Mouse (Mus musculus): ENCODE data around the gene Arhgdia. TPM values are rescaled to one million over a fixed set of nuclear protein-coding genes. Genes with fewer than 3 reads are reported as not detected.

Arhgdia gene
- polyA plus RNA-seq, 1 experiment from 2014 or later = 644 TPM

DNA sequence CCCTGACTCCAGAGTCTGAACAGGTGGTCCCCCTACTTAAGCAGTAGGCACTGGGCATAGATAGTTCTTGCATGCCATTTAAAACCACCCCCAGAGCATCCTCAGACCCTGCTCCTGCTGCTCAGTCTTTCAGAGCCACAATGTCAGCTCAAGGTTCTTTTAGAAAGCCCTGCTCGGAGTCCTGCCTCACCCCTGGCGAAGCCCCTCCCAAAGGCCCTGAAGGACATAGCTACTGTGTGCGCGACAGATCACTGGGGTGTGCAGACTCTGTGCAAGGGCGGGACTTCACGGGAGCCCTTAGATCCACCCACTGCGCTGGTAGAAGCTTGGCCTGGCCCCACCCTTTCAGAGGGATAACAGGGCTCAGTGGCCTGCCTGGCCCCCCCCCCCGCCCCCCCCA is 27.8 kb upstream of the Arhgdia start:
- Histone ChIP-seq H3K4me1 (peaks cover 29% of the 10 kb centered on the region), H3K4me3 (replicated peaks) (peak overlapping the region; percentile 37; the same call in 1 of the 2 replicates), H3K36me3 (peaks cover 66% of the 10 kb centered on the region), H3K27me3 (no peaks in the 10 kb centered on the region), H3K9ac (no peak overlapping the region; the same call in 1 of the 2 replicates), H3K9me3 (replicated peaks) (no peaks in the 10 kb centered on the region), H3K4me2 (peak overlapping the region; percentile 65), H3K27ac (peak overlapping the region; percentile 33)
- WGBS = 20% methylated on average over 8 of the region's 8 CpGs
- peak; percentile 63 for ATAC-seq (replicated peaks; ENCODE audit: low FRiP score)

DNA sequence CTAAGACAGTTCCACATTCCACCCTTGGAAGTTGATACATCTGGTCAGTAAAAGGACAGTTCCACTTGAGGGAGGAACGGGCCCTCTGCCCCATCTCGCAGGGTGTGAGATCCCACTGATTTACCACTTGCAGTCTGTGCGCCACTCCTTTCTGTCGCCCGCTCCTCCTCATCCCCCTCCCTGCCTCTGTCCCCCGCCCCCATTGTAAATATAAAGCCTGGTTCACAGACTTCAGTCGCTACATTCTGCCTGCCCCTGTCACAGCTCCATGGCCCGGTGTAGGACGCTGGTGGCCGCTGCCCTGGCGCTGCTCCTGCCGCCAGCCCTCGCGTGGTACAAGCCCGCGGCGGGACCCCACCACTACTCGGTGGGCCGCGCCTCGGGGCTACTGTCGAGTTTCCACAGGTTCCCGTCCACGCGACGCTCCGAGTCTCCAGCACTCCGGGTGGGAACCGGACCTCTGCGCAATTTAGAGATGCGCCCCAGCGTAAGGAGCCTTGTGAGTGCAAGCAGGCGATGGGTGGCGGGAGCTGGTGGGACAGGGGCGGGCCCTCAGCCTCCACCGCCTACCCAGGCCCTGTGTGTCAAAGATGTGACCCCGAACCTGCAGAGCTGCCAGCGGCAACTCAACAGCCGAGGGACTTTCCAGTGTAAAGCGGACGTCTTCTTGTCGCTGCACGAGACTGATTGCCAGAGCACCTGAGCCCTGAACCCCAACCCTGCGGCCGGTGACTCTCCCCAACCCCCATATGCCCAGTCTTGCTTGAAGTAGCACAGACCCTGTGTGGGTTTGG is 27.0 kb upstream of the Arhgdia start, which contains the start of gene Npb:
Npb (plus strand) TSS at position 237 of the 794 bp plus-strand sequence.
- 0 out of 2 replicates have a peak, but pooled peaks have one; percentile 17 for ATAC-seq (replicated peaks; ENCODE audit: low FRiP score)
- 4% methylated on average over 45 of the region's 45 CpGs for WGBS

DNA sequence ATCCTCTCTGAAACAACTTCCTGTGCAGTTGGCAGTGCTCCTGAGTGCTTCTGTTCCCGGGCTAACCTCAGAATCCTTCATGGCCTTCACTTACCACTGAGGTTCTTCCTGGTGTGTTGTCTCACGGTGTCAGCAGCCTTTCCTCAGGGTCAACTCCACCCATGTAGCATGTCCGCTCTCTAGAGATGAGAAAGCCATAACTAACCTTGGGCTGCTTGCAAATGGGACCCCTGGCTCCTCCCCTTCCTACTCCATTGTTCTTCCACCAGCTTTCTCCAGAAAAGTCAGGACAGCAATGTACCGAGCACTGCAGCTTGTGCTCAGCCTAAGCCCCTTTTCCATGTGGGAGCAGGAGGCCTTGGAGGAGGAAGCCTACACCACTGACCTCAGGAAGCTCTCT is 25.3 kb upstream of the Arhgdia start:
- H3K4me2 ChIP-seq = no peak overlapping the region
- 66% methylated on average over 4 of the region's 4 CpGs for WGBS
- H3K27ac ChIP-seq = 0 out of 2 replicates have a peak overlapping the region, but pooled peaks have one; percentile 1
- H3K27me3 ChIP-seq = no peaks in the 10 kb centered on the region
- no peak overlapping the region for H3K4me3 ChIP-seq (replicated peaks)
- H3K9me3 ChIP-seq (replicated peaks) = no peaks in the 10 kb centered on the region
- H3K9ac ChIP-seq = 0 out of 2 replicates have a peak overlapping the region, but pooled peaks have one; percentile 7
- peaks cover 67% of the 10 kb centered on the region for H3K36me3 ChIP-seq
- no peak for ATAC-seq (replicated peaks; ENCODE audit: low FRiP score)
- H3K4me1 ChIP-seq = peaks cover 29% of the 10 kb centered on the region

More for the DNA sequence above, 27.0 kb upstream of the Arhgdia start, which contains the start of gene Npb:
- H3K36me3 ChIP-seq = peaks cover 66% of the 10 kb centered on the region
- H3K9ac ChIP-seq = peak within 1 kb of the TSS; percentile 44
- peak within 1 kb of the TSS; percentile 65 for H3K4me2 ChIP-seq
- H3K27me3 ChIP-seq = no peaks in the 10 kb centered on the region
- H3K9me3 ChIP-seq (replicated peaks) = no peaks in the 10 kb centered on the region
- H3K27ac ChIP-seq = peak within 1 kb of the TSS; percentile 33
- peaks cover 29% of the 10 kb centered on the region for H3K4me1 ChIP-seq
- peak within 1 kb of the TSS; percentile 37 for H3K4me3 ChIP-seq (replicated peaks)

DNA sequence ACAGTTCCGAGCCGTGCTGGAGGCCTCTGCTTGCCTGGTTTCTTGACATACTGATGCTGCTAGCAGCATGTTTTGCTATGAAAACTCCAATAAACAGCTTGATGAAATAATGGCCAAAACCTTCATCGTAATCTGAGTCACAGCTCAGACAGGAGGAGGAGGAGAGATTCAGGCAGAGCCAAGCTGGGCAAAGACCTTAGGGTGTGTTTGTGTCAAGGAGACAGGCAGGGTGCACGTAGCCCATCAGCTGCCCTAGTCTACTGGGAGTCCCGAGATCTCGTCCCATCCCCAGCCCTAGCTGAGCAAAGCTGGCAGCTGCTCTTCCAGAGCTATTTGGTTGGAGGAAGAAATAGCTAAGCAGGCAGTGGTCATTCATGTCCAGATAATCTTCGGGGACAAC is 24.2 kb upstream of the Arhgdia start:
- 90% methylated on average over 7 of the region's 7 CpGs for WGBS
- H3K27ac ChIP-seq = no peak overlapping the region
- H3K9ac ChIP-seq = no peak overlapping the region
- ATAC-seq (replicated peaks; ENCODE audit: low FRiP score) = no peak
- peaks cover 29% of the 10 kb centered on the region for H3K4me1 ChIP-seq
- H3K4me2 ChIP-seq = no peak overlapping the region
- no peak overlapping the region for H3K4me3 ChIP-seq (replicated peaks)
- H3K36me3 ChIP-seq = peaks cover 66% of the 10 kb centered on the region
- H3K27me3 ChIP-seq = no peaks in the 10 kb centered on the region
- no peaks in the 10 kb centered on the region for H3K9me3 ChIP-seq (replicated peaks)

DNA sequence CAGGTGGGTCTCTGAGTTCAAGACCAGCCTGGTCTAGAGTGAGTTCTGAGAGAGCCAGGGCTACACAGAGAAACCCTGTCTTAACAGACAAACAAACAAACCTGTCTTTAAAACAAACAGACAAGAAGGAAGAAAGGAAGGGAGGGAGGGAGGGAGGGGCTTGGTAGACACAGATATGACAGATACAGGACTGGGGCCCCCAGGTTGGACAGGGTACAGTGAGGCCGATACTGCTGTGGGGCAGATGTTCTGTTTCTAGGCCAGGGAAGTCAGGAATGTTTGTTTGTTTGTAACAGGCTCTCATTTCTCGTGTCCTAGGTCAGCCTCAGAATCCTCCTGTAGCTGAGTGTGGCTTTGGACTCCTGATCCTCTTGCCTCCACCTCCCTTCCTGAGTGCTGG is 22.1 kb upstream of the Arhgdia start:
- ATAC-seq (replicated peaks; ENCODE audit: low FRiP score) = no peak
- Histone ChIP-seq H3K9ac (no peak overlapping the region), H3K9me3 (replicated peaks) (no peaks in the 10 kb centered on the region), H3K4me2 (no peak overlapping the region), H3K4me3 (replicated peaks) (no peak overlapping the region), H3K27ac (no peak overlapping the region), H3K4me1 (peaks cover 29% of the 10 kb centered on the region), H3K36me3 (peaks cover 68% of the 10 kb centered on the region), H3K27me3 (no peaks in the 10 kb centered on the region)
- 78% methylated on average over 2 of the region's 2 CpGs for WGBS

DNA sequence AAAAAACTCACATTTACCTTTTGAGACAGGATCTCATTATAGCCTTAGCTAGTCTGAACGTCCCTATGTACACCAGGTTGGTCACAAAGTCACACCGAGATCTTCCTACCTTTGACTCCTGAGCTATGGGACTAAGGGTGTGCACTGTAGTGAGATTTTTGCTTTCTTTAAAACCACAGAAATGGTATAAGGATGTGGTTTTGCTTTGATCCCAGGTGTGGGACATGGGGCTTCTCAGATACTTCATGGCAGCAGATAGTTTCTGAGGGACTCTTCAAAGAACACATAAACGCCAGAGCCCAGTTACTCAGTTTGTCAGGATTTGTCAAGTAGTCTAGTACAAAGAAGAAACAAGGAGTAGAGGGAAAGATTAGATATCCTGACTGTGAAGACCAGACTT is 19.3 kb upstream of the Arhgdia start:
- H3K4me3 ChIP-seq (replicated peaks) = no peak overlapping the region
- no peaks in the 10 kb centered on the region for H3K27me3 ChIP-seq
- H3K4me2 ChIP-seq = no peak overlapping the region
- no peak overlapping the region for H3K27ac ChIP-seq
- H3K4me1 ChIP-seq = peaks cover 29% of the 10 kb centered on the region
- H3K36me3 ChIP-seq = peaks cover 72% of the 10 kb centered on the region
- no peaks in the 10 kb centered on the region for H3K9me3 ChIP-seq (replicated peaks)
- no peak overlapping the region for H3K9ac ChIP-seq
- ATAC-seq (replicated peaks; ENCODE audit: low FRiP score) = no peak
- WGBS = 94% methylated on average over 3 of the region's 3 CpGs

DNA sequence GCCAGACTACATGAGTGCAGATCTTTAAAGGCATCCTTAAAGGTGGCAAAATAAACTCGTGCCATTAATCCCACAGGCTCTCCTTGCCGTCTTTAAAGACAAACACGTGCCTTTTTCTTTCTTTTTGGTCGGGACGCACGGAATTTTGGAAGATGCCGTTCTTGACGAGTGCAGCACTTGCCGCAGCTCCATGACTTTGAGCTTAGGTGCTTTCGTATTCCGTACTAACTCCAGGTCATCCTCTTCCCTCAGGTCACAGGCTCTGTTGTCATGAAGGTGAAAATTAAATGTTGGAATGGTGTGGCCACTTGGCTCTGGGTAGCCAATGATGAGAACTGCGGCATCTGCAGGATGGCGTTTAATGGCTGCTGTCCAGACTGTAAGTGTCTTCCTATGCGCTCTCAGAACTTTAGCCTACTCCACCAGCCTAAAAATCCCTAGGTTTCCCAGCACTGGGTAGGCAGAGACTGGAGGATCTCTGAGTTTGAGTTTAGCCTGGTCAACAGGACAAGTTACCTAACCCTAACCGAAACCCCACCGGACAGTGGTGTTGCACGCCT is 17.6 kb upstream of the Arhgdia start:
- ATAC-seq (replicated peaks; ENCODE audit: low FRiP score) = no peak
- Histone ChIP-seq H3K27me3 (no peaks in the 10 kb centered on the region), H3K36me3 (peaks cover 71% of the 10 kb centered on the region), H3K27ac (peak overlapping the region; percentile 89), H3K4me3 (replicated peaks) (peak overlapping the region; percentile 99), H3K9me3 (replicated peaks) (no peaks in the 10 kb centered on the region), H3K4me2 (peak overlapping the region; percentile 92), H3K4me1 (peaks cover 32% of the 10 kb centered on the region), H3K9ac (peak overlapping the region; percentile 74)
- WGBS = 41% methylated on average over 17 of the region's 17 CpGs

DNA sequence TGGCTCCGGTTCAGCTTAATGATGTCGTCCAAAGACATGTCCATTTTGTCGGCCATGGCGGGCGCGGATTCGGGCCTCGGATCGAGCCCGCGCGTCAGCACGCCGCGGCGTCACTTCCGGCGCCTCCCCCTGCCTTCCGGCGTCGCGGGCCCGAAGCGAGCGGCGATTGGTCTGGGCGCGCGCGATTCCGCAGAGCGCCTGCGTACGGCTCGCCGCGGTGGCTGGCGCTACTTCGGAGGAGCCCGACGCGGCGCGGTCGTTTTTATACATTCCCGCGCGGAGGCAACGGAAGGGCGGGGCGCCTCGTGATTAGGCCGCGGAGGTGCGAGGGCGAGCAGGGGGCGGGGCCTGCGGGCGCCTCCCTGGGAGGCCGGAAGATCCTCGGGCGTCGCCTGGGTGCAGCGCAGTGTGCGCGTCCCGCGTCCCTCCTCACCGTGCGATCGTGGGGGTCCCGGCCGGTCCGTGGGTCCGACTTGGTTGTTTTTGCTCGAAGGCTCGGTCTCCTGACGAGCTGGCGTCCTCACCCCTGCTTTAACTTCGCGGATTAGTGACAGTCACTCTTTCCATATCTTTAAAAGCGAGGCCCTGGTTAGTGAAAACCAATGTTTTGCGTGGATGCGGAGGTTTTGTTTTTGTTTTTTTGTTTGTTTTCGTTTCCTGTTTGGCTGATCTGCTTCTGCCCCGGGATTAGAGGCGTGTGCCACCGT is 17.0 kb upstream of the Arhgdia start, which contains the start of the genes Alyref and Anapc11:
Alyref (minus strand) TSS at position 83 of the 707 bp plus-strand sequence.
Anapc11 (plus strand) TSS at position 139 of the 707 bp plus-strand sequence.
- H3K9ac ChIP-seq = peak within 1 kb of the TSS; percentile 92
- peak within 1 kb of the TSS; percentile 89 for H3K27ac ChIP-seq
- H3K36me3 ChIP-seq = peaks cover 71% of the 10 kb centered on the region
- peak within 1 kb of the TSS; percentile 92 for H3K4me2 ChIP-seq
- peak within 1 kb of the TSS; percentile 99 for H3K4me3 ChIP-seq (replicated peaks)
- ATAC-seq (replicated peaks; ENCODE audit: low FRiP score) = peak; percentile 98
- H3K9me3 ChIP-seq (replicated peaks) = no peaks in the 10 kb centered on the region
- WGBS = under 1% methylated on average over 86 of the region's 88 CpGs
- no peaks in the 10 kb centered on the region for H3K27me3 ChIP-seq
- H3K4me1 ChIP-seq = peaks cover 32% of the 10 kb centered on the region

DNA sequence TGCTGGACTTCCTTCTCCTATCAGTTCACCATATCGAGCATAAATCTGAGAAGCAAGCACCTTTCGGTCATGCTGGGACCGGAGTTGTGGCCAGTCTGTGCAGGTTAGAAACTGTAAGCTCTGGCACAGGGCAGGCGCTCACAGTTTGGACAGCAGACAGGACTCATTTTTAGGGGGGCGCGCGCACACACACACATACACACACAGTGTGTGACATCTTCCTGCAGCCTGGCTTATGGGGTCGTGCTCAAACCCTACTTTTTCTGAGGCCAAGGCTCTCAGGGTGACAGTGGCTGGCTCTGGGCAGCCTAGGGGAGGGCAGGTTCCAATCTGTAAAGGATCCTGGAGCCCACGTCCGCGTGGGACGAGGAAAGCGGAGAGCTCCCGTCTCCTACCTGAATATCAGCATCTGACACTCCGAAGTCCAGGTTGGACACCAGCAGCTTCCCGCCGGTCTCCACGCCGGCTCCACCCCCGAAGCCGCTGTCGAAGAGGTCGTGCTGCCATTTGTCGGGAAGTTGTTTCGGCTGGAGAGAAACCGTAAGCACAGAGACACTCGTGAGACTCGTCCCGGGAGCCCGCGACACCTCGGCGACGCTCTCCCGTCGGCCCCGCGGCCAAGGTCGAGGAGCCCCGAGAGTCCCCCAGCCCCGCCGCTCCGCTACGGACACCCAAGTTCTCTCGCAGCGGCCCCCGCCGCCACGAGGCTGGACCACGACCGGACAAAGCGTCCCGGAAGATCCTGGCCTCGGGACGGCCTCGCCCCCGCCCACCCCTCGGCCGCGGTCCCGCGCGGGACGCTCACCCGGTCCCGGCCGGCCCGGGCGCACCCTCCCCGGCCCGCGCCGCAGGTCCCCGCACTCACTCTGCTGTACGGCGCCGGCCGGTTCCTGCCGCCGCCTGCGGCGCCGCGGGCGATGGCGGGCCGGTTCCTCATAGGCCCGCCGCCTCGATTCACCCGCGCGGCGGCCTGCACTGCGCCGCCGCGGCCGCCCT is 16.1 kb upstream of the Arhgdia start:
- Histone ChIP-seq H3K27ac (peak overlapping the region; percentile 89), H3K4me3 (replicated peaks) (peak overlapping the region; percentile 99), H3K36me3 (peaks cover 71% of the 10 kb centered on the region), H3K9me3 (replicated peaks) (no peaks in the 10 kb centered on the region), H3K4me2 (peak overlapping the region; percentile 92), H3K4me1 (peaks cover 32% of the 10 kb centered on the region), H3K27me3 (no peaks in the 10 kb centered on the region), H3K9ac (peak overlapping the region; percentile 92)
- WGBS = 2% methylated on average over 99 of the region's 99 CpGs
- ATAC-seq (replicated peaks; ENCODE audit: low FRiP score) = peak; percentile 61

DNA sequence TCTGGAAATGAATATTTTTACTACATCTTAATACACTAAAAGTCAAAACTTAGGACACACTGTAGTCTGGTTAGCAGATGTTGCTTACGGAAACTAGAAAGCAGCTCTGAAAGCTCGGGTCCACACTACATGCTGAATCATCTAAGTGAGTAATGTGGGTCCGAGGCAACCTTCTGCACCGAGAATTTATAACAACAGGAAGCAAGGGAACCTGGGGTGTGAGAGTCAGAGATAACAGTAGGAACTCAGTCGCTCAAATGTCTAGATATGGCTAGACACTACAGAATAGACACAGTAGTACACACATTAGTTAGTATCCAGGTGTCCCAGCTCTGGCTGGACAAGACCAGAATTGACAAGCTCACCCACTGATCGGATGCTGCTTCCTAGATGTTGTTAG is 7.1 kb upstream of the Arhgdia start:
- Histone ChIP-seq H3K27ac (no peak overlapping the region), H3K27me3 (no peaks in the 10 kb centered on the region), H3K9me3 (replicated peaks) (no peaks in the 10 kb centered on the region), H3K36me3 (peaks cover 99% of the 10 kb centered on the region), H3K4me1 (no peaks in the 10 kb centered on the region), H3K9ac (no peak overlapping the region), H3K4me2 (no peak overlapping the region), H3K4me3 (replicated peaks) (no peak overlapping the region)
- 90% methylated on average over 6 of the region's 6 CpGs for WGBS
- ATAC-seq (replicated peaks; ENCODE audit: low FRiP score) = no peak

DNA sequence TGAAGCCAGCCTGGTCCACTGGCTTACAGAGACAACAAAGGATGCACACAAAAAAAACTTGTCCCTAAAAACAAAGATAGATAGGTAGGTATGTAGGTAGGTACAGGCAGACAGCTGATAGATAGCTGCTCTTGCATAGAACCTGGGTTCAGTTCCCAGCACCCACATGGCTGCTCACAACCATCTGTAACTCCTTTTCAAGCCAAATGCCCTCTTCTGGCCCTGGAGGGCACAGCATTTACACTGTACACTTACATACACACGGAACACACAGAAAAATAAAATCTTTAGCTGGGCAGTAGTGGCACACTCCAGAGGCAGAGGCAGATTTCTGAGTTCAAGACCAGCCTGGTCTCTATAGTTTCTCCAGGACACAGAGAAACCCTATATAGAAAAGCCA is 2.5 kb upstream of the Arhgdia start:
- Histone ChIP-seq H3K9me3 (replicated peaks) (no peaks in the 10 kb centered on the region), H3K27me3 (no peaks in the 10 kb centered on the region), H3K27ac (no peak overlapping the region), H3K4me2 (no peak overlapping the region), H3K4me1 (peaks cover 29% of the 10 kb centered on the region), H3K4me3 (replicated peaks) (no peak overlapping the region), H3K9ac (no peak overlapping the region), H3K36me3 (peaks cover 66% of the 10 kb centered on the region)
- no peak for ATAC-seq (replicated peaks; ENCODE audit: low FRiP score)
- 100% methylated on average over 1 of the region's 1 CpGs for WGBS
